Mouse (Mus musculus): Measurements from ENCODE around the gene Nlrp3.

The Nlrp3 gene

GRCm38 (mm10) chr11:59614120-59614519 lies 72.8 kb downstream of the Nlrp3 start:
- DNase-seq (ENCODE audit: low read depth, low spot score): no peak

Data from CD4-positive helper T cell, adult 2 months (primary cell).